ENCODE assay signal across 19 mouse cellular contexts in genomic region chr6:72684260-72684805, GRCm38 (mm10).
DNase-seq lines count a peak whose midpoint lies in the region; ATAC-seq lines count a peak whose summit lies in the region.
"Had no signal": no experiment of that assay in that cellular context is flagged by ENCODE, and none has a peak within 500 bp of the region (broad histone marks: within the 10 kb centered on the region; RNA-seq: fewer than 3 reads in every experiment).

No protein-coding gene starts in this region.

- no peaks in the 10 kb centered on the region for H3K36me3 ChIP-seq in heart, embryonic 13.5 days
- H3K36me3 ChIP-seq in midbrain, embryonic 10.5 days, result 0 out of 2 replicates have a peak, but pooled peaks cover 2% of the 10 kb centered on the region
- H3K36me3 ChIP-seq in midbrain, embryonic 13.5 days, result no peaks in the 10 kb centered on the region
- peaks cover 10% of the 10 kb centered on the region for H3K36me3 ChIP-seq in limb, embryonic 10.5 days
- H3K36me3 ChIP-seq: hindbrain, embryonic 13.5 days; midbrain, embryonic 15.5 days; neural tube, embryonic 15.5 days had no signal

- H3K9ac ChIP-seq in heart, embryonic 13.5 days, result 0 out of 2 replicates have a peak overlapping the region, but pooled peaks have one; percentile 33
- no peak overlapping the region for H3K9ac ChIP-seq in midbrain, embryonic 13.5 days (replicated peaks)
- H3K9ac ChIP-seq: forebrain, embryonic 13.5 days; hindbrain, embryonic 13.5 days; liver, embryonic 14.5 days; midbrain, embryonic 15.5 days; neural tube, embryonic 15.5 days had no signal

- no peak overlapping the region for H3K4me3 ChIP-seq in heart, embryonic 13.5 days
- no peak overlapping the region for H3K4me3 ChIP-seq in midbrain, embryonic 10.5 days
- no peak overlapping the region for H3K4me3 ChIP-seq in midbrain, embryonic 13.5 days (replicated peaks)
- no peak overlapping the region for H3K4me3 ChIP-seq in limb, embryonic 10.5 days
- H3K4me3 ChIP-seq: forebrain, embryonic 13.5 days; hindbrain, embryonic 13.5 days; midbrain, embryonic 15.5 days; myocyte; neural tube, embryonic 15.5 days had no signal

- no peak for ATAC-seq in heart, embryonic 13.5 days (ENCODE audit: extremely low read depth, insufficient number of reproducible peaks, low FRiP score, low TSS enrichment)
- ATAC-seq in midbrain, embryonic 13.5 days, result no peak
- ATAC-seq: forebrain, embryonic 13.5 days; midbrain, embryonic 15.5 days had no signal

- 57% methylated on average over 4 of the region's 4 CpGs for WGBS in heart, embryonic 13.5 days
- WGBS in midbrain, embryonic 10.5 days, result 69% methylated on average over 4 of the region's 4 CpGs
- 74% methylated on average over 4 of the region's 4 CpGs for WGBS in midbrain, embryonic 13.5 days
- 67% methylated on average over 4 of the region's 4 CpGs for WGBS in limb, embryonic 10.5 days

- no peaks in the 10 kb centered on the region for H3K9me3 ChIP-seq in heart, embryonic 13.5 days
- no peaks in the 10 kb centered on the region for H3K9me3 ChIP-seq in midbrain, embryonic 10.5 days (replicated peaks)
- no peaks in the 10 kb centered on the region for H3K9me3 ChIP-seq in midbrain, embryonic 13.5 days
- no peaks in the 10 kb centered on the region for H3K9me3 ChIP-seq in limb, embryonic 10.5 days (replicated peaks)
- H3K9me3 ChIP-seq: forebrain, embryonic 13.5 days; hindbrain, embryonic 13.5 days; midbrain, embryonic 15.5 days; neural tube, embryonic 15.5 days had no signal

- no peak for DNase-seq in heart, adult 9 months (ENCODE audit: low spot score in 2 of 2)
- no peak for DNase-seq in midbrain, embryonic 10.5 days (ENCODE audit: low spot score)
- no peak for DNase-seq in limb, embryonic 10.5 days (ENCODE audit: low spot score)
- DNase-seq in adrenal gland, postnatal 4 days (ENCODE audit: low spot score in 2 of 2), result no peak
- no peak for DNase-seq in urinary bladder, postnatal 14 days (ENCODE audit: low spot score)
- DNase-seq: cerebellum, adult 2 months; gastrocnemius, postnatal 25 days; kidney, adult 8-10 months; right cerebral cortex, postnatal 14 days; spleen, adult 18-20 months; thymus, adult 2 months had no signal

- H3K27ac ChIP-seq in heart, embryonic 13.5 days (replicated peaks), result peak overlapping the region; percentile 76
- H3K27ac ChIP-seq in midbrain, embryonic 10.5 days (replicated peaks), result 0 out of 2 replicates have a peak overlapping the region, but pooled peaks have one; percentile 9
- H3K27ac ChIP-seq in midbrain, embryonic 13.5 days, result no peak overlapping the region
- peak overlapping the region; percentile 51; the same call in 1 of the 2 replicates for H3K27ac ChIP-seq in limb, embryonic 10.5 days
- H3K27ac ChIP-seq: forebrain, embryonic 13.5 days; hindbrain, embryonic 13.5 days; liver, embryonic 14.5 days; midbrain, embryonic 15.5 days; neural tube, embryonic 15.5 days had no signal

- H3K27me3 ChIP-seq in heart, embryonic 13.5 days (replicated peaks), result no peaks in the 10 kb centered on the region
- peaks cover 46% of the 10 kb centered on the region for H3K27me3 ChIP-seq in midbrain, embryonic 10.5 days (ENCODE audit: low read depth, poor library complexity, severe bottlenecking)
- peaks cover 12% of the 10 kb centered on the region for H3K27me3 ChIP-seq in midbrain, embryonic 13.5 days
- no peaks in the 10 kb centered on the region for H3K27me3 ChIP-seq in limb, embryonic 10.5 days (ENCODE audit: low read depth, poor library complexity, severe bottlenecking)
- H3K27me3 ChIP-seq: forebrain, embryonic 13.5 days; midbrain, embryonic 15.5 days; neural tube, embryonic 15.5 days had no signal

- H3K4me2 ChIP-seq in heart, embryonic 13.5 days, result no peak overlapping the region
- no peak overlapping the region for H3K4me2 ChIP-seq in midbrain, embryonic 13.5 days (replicated peaks)
- H3K4me2 ChIP-seq: forebrain, embryonic 13.5 days; hindbrain, embryonic 13.5 days; midbrain, embryonic 15.5 days; neural tube, embryonic 15.5 days had no signal

- H3K4me1 ChIP-seq in heart, embryonic 13.5 days, result peaks cover 70% of the 10 kb centered on the region
- H3K4me1 ChIP-seq in midbrain, embryonic 10.5 days, result peaks cover 61% of the 10 kb centered on the region
- H3K4me1 ChIP-seq in midbrain, embryonic 13.5 days (replicated peaks), result peaks cover 7% of the 10 kb centered on the region
- peaks cover 72% of the 10 kb centered on the region for H3K4me1 ChIP-seq in limb, embryonic 10.5 days
- H3K4me1 ChIP-seq: midbrain, embryonic 15.5 days had no signal
